Mouse (Mus musculus): ENCODE data around the gene Rrad. TPM values are rescaled to one million over a fixed set of nuclear protein-coding genes. Genes with fewer than 3 reads are reported as not detected.
A peak's percentile ranks its signal among the peaks of the same experiment; 100 is the strongest.
"Not testable (repeated sequence)": the region's sequence is repeated elsewhere in the genome, so short reads cannot be mapped to it uniquely, and the experiment has no call there.

Gene Rrad
- 11.8 and 15.7 TPM in 2 replicates for polyA plus RNA-seq (2015; fragmentation: Nextera tagmentation; extraction: Ambion mirVana)

DNA sequence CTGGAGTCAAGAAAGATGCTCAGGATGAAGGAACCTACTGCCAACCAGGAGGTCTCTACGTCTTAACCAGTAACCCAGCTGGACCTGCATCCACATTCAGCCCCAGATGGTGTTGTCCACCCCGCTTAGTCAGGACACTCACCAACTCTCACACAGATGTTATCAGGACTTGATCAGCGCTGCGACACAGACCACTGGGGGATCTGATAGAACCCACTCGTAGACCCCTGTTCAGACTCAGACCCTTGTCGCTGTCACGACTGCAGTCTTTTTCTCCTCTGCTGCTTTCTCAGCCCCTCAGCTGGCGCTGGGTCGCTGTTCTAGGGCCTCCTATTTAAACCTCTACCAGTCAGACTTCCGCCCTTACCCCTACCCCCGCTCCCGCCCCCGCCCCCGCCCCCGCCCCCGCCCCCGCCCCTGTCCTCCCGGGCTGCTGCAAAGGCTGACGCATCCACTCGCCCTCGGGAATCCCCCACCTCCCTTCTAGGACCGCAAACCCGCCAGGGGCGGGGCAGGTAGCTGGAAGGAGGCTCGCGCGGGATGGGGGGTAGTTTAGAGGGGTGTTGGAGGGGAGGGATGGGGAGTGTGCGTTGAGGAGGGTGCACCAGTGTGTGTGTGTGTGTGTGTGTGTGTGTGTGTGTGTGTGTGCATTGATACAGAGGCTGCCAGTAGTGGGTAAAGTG, at the start of gene Rrad:
TSS of gene Rrad (minus strand) at position 347 of the 683 bp plus-strand sequence.
- Histone ChIP-seq H3K27me3 (peaks cover 16% of the 10 kb centered on the region), H3K4me1 (peaks cover 28% of the 10 kb centered on the region), H3K36me3 (peaks cover 18% of the 10 kb centered on the region; the same call in 1 of the 2 replicates), H3K4me3 (replicated peaks) (peak within 1 kb of the TSS; percentile 47), H3K9ac (peak within 1 kb of the TSS; percentile 46), H3K4me2 (peak within 1 kb of the TSS; percentile 77), H3K9me3 (replicated peaks) (no peaks in the 10 kb centered on the region), H3K27ac (peak within 1 kb of the TSS; percentile 37)
- ATAC-seq (replicated peaks; ENCODE audit: low FRiP score): peak; percentile 76
- WGBS: under 1% methylated on average over 26 of the region's 28 CpGs

DNA sequence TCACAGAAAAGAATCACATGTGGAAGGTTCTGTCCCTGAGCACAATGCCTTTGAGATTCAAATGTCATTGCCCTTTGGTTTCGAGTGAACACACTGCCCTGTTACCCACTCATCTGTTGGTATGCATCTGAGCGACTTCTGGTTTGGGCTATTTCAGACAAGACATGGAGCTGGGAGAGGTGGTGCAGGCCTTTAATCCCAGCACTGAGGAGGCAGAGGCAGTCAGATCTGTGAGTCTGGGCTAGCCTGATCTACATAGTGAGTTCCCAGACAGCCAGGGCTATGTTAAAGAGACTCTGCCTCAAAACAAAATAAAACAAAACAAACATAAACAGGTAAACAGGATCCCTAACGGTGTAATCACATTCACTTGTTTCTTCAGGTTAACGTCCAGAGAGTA, 24.5 kb upstream of the Rrad start:
- Histone ChIP-seq H3K9ac (no peak overlapping the region), H3K27ac (no peak overlapping the region), H3K4me3 (replicated peaks) (no peak overlapping the region), H3K36me3 (no peaks in the 10 kb centered on the region), H3K4me1 (no peaks in the 10 kb centered on the region), H3K27me3 (peaks cover 7% of the 10 kb centered on the region; the same call in 1 of the 2 replicates), H3K4me2 (no peak overlapping the region), H3K9me3 (replicated peaks) (no peaks in the 10 kb centered on the region)
- 67% methylated on average over 4 of the region's 4 CpGs for WGBS
- ATAC-seq (replicated peaks; ENCODE audit: low FRiP score): no peak

DNA sequence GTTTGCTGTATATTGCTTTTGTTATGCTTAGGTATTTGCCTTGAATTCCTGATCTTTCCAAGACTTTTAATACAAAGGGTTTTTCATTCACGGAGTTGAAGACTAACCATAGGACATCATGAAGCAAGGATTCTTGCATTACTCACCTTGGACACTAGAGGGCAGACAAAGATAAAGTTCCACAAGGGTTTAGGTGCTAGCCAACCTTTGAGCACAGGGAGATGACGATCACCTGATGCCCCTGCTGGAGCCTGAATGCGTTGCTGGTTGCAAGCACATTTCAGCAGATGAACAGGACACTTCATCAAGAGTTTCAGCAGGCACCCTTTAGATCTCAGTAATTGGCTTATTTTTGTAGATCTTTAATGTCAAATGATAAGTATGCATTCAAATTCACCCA, 23.9 kb upstream of the Rrad start:
- Histone ChIP-seq H3K9ac (no peak overlapping the region), H3K27ac (no peak overlapping the region), H3K4me3 (replicated peaks) (no peak overlapping the region), H3K4me1 (no peaks in the 10 kb centered on the region), H3K27me3 (peaks cover 7% of the 10 kb centered on the region; the same call in 1 of the 2 replicates), H3K36me3 (no peaks in the 10 kb centered on the region), H3K4me2 (no peak overlapping the region), H3K9me3 (replicated peaks) (no peaks in the 10 kb centered on the region)
- ATAC-seq (replicated peaks; ENCODE audit: low FRiP score): peak; percentile 83
- WGBS: 1% methylated on average over 3 of the region's 3 CpGs

DNA sequence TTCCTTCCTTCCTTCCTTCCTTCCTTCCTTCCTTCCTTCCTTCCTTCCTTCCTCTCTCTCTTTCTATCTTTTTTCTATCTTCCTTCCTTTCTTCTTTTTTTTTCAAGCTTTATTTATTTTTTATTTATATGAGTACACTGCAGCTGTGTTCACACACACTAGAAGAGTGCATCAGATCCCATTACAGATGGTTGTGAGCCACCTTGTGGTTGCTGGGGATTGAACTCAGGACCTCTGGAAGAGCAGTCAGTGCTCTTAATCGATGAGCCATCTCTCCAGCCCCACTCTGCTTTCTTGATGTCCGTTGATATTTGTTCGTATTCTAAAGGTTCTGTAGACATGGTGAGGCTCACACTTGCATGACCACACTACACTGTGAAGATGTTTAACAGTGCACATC, 13.1 kb upstream of the Rrad start:
- not testable (repeated sequence) for H3K9ac ChIP-seq; ATAC-seq (replicated peaks; ENCODE audit: low FRiP score); H3K9me3 ChIP-seq (replicated peaks); H3K27me3 ChIP-seq; H3K4me3 ChIP-seq (replicated peaks); H3K27ac ChIP-seq; H3K4me2 ChIP-seq; H3K36me3 ChIP-seq
- WGBS: 71% methylated on average over 3 of the region's 3 CpGs
- H3K4me1 ChIP-seq: peaks cover 18% of the 10 kb centered on the region

DNA sequence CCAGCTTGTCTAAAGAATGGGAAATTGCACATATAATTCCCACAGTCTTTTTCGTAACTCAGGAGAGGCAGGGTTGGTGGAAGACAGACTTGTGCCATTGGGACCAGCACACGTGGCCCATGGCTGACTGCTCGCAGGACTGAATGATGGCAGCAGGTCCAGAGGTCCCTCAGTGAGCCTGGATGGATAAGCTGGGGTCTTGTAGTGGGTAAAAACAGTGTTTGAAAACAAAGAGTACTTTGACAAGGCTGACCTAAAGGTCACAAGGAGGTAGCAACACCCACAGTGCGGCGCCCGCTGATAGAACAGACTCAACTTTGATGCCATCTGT, 11.2 kb upstream of the Rrad start:
- H3K4me3 ChIP-seq (replicated peaks): peak overlapping the region; percentile 92
- H3K4me2 ChIP-seq: peak overlapping the region; percentile 89
- peak overlapping the region; percentile 80; the same call in 1 of the 2 replicates for H3K27ac ChIP-seq
- ATAC-seq (replicated peaks; ENCODE audit: low FRiP score): peak; percentile 13; the same call in 1 of the 2 replicates
- 59% methylated on average over 6 of the region's 6 CpGs for WGBS
- H3K9me3 ChIP-seq (replicated peaks): no peaks in the 10 kb centered on the region
- peak overlapping the region; percentile 90 for H3K9ac ChIP-seq
- H3K36me3 ChIP-seq: peaks cover 24% of the 10 kb centered on the region
- peaks cover 18% of the 10 kb centered on the region for H3K4me1 ChIP-seq
- H3K27me3 ChIP-seq: no peaks in the 10 kb centered on the region

DNA sequence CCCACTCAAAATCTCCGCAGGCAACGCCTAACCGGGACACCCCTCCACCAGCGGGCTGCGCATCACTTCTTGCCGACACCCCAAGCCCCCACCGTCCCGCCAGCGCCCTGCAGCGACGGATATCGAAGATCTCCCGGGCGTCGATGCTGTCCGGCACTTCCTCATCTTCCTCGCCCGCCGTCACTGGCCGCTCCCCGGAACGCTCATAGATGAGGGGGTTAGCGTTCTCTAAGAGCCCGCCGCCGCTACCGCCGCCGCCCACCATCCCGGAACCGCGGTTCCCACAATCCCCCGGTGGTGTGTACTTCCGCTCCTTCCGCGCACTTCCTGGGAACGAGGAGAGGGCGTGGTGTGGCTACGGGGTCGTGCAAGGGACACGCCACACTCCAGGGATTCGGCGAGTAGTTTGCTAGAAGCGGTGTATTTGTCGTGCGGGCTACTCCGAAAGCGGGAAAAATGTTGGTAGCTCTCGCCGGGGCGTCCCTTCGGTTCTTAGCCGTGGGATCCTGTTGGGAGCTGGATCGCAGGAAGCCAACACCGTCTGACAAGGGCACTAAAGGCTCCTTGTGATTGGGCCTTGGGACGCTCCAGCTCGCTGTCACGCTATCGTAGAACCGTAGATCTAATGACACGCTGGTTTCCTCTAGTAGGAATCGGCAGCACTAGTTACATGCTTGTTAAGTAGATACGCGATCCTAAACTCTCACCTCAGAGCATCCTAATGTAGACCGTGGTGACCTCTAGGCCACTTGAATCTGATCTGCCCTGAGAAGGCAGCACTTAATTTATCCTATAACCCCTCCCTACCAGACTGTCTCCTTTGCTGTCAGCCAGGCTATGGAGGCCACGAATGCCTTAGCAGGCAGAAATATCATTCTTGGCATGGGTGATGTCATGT, 10.5 kb upstream of the Rrad start, which contains the start of gene Ciao2b:
TSS of gene Ciao2b (minus strand) at position 540 of the 898 bp plus-strand sequence.
- H3K4me2 ChIP-seq: peak within 1 kb of the TSS; percentile 89
- H3K27ac ChIP-seq: peak within 1 kb of the TSS; percentile 80
- peak within 1 kb of the TSS; percentile 90 for H3K9ac ChIP-seq
- WGBS: under 1% methylated on average over 66 of the region's 66 CpGs
- ATAC-seq (replicated peaks; ENCODE audit: low FRiP score): peak; percentile 96
- no peaks in the 10 kb centered on the region for H3K27me3 ChIP-seq
- peak within 1 kb of the TSS; percentile 92 for H3K4me3 ChIP-seq (replicated peaks)
- H3K4me1 ChIP-seq: peaks cover 18% of the 10 kb centered on the region
- H3K36me3 ChIP-seq: peaks cover 24% of the 10 kb centered on the region
- no peaks in the 10 kb centered on the region for H3K9me3 ChIP-seq (replicated peaks)

DNA sequence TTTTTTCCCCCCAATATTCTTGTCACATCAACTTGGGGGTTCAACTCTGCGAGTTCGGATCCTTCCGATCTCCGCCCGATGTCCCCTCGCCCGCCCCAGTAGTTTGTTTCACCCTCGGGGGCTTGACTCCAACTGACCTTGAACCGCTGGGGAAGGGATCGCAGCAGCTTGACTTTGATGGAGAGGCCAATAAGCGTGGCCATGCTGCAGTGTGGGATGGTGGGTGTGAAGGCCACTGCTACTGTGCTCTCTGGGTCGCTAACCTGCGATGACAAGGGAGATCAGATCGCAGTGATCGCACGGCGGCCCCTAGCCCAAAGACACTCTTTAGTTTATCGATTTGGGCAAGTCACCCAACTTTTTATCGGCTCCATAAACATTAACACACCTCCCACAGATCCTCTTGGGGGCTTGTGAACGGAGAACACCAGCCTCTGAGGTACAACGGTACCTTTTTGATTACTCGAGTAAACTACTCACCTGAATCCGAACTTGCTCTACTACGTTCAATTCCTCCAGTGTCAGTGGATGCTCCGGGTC, 9.8 kb upstream of the Rrad start:
- H3K36me3 ChIP-seq: peaks cover 27% of the 10 kb centered on the region
- H3K9me3 ChIP-seq (replicated peaks): no peaks in the 10 kb centered on the region
- H3K4me3 ChIP-seq (replicated peaks): peak overlapping the region; percentile 92
- ATAC-seq (replicated peaks; ENCODE audit: low FRiP score): no peak
- peak overlapping the region; percentile 89 for H3K4me2 ChIP-seq
- peak overlapping the region; percentile 90 for H3K9ac ChIP-seq
- no peaks in the 10 kb centered on the region for H3K27me3 ChIP-seq
- 3% methylated on average over 25 of the region's 25 CpGs for WGBS
- peak overlapping the region; percentile 72; the same call in 1 of the 2 replicates for H3K27ac ChIP-seq
- H3K4me1 ChIP-seq: peaks cover 18% of the 10 kb centered on the region

DNA sequence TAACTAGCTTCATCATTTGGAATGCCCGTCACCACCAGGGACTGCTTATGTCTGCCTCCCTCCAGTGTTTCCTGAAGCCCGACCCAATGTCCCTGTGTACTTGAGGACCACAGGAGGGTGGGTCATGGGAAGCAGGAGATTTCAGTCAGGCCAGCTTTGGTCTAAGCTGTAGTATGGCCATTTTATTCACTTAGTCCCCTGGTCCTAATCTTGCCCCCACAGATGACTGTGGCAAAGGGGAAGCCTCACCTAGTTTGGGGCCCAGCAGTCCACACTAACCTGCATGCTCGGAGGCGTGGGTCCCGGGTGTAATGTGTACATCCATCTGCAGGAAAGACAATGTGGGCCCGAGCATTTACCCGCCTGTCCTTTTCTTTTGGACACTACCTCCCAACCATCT, 9.1 kb upstream of the Rrad start:
- peak overlapping the region; percentile 89 for H3K4me2 ChIP-seq
- whole genome bisulfite sequencing: 88% methylated on average over 7 of the region's 7 CpGs

DNA sequence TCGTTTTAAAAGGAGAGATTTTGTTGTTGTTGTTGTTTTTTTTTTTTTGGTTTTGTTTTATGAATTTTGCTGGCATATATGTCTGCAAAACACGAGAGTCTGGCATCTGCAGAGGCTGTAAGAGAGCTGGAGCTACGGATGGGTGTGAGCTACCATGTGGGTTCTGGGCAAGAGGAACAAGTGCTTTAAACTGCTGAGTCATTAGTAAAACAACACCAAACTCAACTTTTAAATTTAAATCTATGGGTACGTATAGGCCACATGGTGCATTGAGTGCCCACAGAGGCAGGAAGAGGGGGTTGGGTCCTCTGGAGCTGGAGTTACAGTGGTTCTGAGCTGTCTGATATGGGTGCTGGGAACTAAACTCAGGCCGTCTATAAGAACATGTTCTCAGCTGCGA, 6.9 kb upstream of the Rrad start:
- H3K4me1 ChIP-seq: peaks cover 18% of the 10 kb centered on the region
- WGBS: 85% methylated on average over 6 of the region's 6 CpGs

More for the DNA sequence above, 9.1 kb upstream of the Rrad start:
- Histone ChIP-seq H3K9ac (peak overlapping the region; percentile 90), H3K4me3 (replicated peaks) (peak overlapping the region; percentile 92), H3K4me1 (peaks cover 18% of the 10 kb centered on the region), H3K27ac (no peak overlapping the region), H3K36me3 (peaks cover 34% of the 10 kb centered on the region), H3K9me3 (replicated peaks) (no peaks in the 10 kb centered on the region), H3K27me3 (no peaks in the 10 kb centered on the region)
- ATAC-seq (replicated peaks; ENCODE audit: low FRiP score): no peak

DNA sequence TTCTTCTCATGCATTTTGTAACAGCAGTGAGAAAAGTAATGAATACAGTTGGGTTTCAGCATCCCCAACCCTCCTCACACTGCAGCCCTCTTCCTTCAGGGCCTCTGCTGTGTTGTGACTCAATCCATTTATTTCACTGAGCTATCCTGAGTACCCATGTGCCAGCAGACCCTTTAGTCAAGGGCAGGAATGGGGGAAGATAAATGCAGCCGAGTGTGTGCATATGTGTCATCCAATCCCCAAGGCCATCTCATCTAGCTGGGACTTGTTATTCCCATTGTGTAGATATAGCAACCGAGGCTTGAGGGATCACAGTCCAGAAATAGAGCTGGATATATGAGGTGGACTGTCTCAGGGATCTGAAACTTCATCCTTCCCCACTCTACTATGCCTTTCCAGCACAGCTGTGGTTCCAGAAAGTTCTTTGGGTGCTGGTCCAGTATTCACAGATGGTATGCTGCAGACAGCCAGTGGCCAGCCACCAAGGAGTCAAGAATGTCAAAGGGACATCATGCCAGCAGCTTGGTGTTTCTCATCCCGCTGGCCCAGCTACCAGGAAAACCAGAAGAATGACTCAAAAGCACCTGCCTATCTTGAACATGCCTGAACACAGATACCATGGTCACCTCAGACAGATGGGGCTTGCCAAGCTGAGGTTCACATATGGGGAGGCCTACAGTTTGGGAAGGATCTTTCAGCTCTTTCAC, 4.0 kb upstream of the Rrad start:
- Histone ChIP-seq H3K9ac (no peak overlapping the region), H3K9me3 (replicated peaks) (no peaks in the 10 kb centered on the region), H3K36me3 (peaks cover 38% of the 10 kb centered on the region), H3K4me3 (replicated peaks) (no peak overlapping the region), H3K27ac (no peak overlapping the region), H3K4me1 (peaks cover 21% of the 10 kb centered on the region), H3K27me3 (peaks cover 7% of the 10 kb centered on the region), H3K4me2 (no peak overlapping the region)
- 92% methylated on average over 3 of the region's 3 CpGs for WGBS
- ATAC-seq (replicated peaks; ENCODE audit: low FRiP score): no peak

More for the DNA sequence above, 6.9 kb upstream of the Rrad start:
- H3K4me2 ChIP-seq: no peak overlapping the region
- no peak overlapping the region for H3K27ac ChIP-seq
- no peak overlapping the region for H3K4me3 ChIP-seq (replicated peaks)
- H3K36me3 ChIP-seq: peaks cover 38% of the 10 kb centered on the region
- H3K9me3 ChIP-seq (replicated peaks): no peaks in the 10 kb centered on the region
- H3K9ac ChIP-seq: no peak overlapping the region
- no peaks in the 10 kb centered on the region for H3K27me3 ChIP-seq
- no peak for ATAC-seq (replicated peaks; ENCODE audit: low FRiP score)

DNA sequence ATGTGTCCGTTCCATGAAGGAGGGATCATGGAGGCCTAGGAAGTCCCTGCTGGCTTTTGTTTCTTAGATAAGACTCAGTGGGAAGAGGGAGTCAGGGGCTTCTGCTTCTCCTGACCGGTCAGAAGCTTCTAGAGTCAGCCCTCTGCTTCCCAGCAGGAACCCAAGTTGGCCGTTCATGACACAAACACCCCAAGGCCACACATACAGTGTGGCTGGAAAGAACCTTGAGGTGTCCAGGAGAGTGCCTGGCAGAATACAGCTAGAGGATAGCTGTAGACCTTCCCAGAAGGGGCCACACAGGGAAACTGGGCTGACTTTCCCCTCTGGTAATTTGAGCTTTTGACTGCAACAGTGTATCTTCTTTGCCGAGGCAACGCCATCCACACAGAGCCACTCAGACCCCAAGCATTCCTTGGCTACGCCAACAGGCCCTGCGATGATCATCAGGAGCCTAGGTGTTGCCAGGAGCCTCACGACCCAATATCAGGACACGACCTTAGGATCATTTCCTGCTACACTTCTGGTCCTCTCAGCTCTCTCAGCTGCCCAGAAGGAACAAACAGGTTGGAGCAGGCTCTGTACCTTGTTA, 2.1 kb upstream of the Rrad start:
- Histone ChIP-seq H3K27ac (no peak overlapping the region), H3K4me1 (peaks cover 28% of the 10 kb centered on the region), H3K36me3 (peaks cover 23% of the 10 kb centered on the region), H3K9me3 (replicated peaks) (no peaks in the 10 kb centered on the region), H3K4me3 (replicated peaks) (no peak overlapping the region), H3K4me2 (no peak overlapping the region), H3K27me3 (peaks cover 16% of the 10 kb centered on the region), H3K9ac (no peak overlapping the region)
- WGBS: 48% methylated on average over 9 of the region's 9 CpGs
- no peak for ATAC-seq (replicated peaks; ENCODE audit: low FRiP score)

Data from kidney, embryonic 15.5 days (tissue).